Mouse (Mus musculus) MEL (cell line): ENCODE data around the gene Ccr4.

Experiments
- CTCF ChIP-seq, 3 experiments: IDR thresholded peaks in 2 of 3; conservative IDR thresholded peaks in 1 of 3; 2 replicates each; pipeline ENCODE4 v1.5.1; 2011 to 2012; ENCODE audit warnings: low read length in 3 of 3, low read depth in 2 of 3, mild to moderate bottlenecking in 2 of 3, improper control_type of control experiment in 1 of 3, inconsistent platforms in 1 of 3, mixed read lengths in 1 of 3, moderate library complexity in 1 of 3; ENCODE audit not compliant: control insufficient read depth in 1 of 3, insufficient read depth in 1 of 3, poor library complexity in 1 of 3, severe bottlenecking in 1 of 3
- MEF2A ChIP-seq: IDR thresholded peaks from 2 replicates; pipeline ENCODE4 v1.6.1; 2014; ENCODE audit warnings: low read depth, mild to moderate bottlenecking, inconsistent platforms, low read length, improper control_type of control experiment; ENCODE audit not compliant: poor library complexity, insufficient replicate concordance, severe bottlenecking; ENCODE audit errors: extremely low read depth
- MYC ChIP-seq: IDR thresholded peaks from 2 replicates; pipeline ENCODE4 v1.6.1; 2011; ENCODE audit warnings: low read depth, mild to moderate bottlenecking, low read length, improper control_type of control experiment, moderate library complexity
- POLR2A ChIP-seq, 2 experiments: IDR thresholded peaks; 2 replicates each; pipeline ENCODE4 v1.6.1; 2011 to 2012; ENCODE audit warnings: low read length in 2 of 2, mild to moderate bottlenecking in 2 of 2, control low read depth in 1 of 2, improper control_type of control experiment in 1 of 2, low read depth in 1 of 2, moderate library complexity in 1 of 2; ENCODE audit not compliant: control insufficient read depth in 1 of 2, insufficient read depth in 1 of 2, poor library complexity in 1 of 2
- POLR2AphosphoS2 ChIP-seq: IDR thresholded peaks from 2 replicates; pipeline ENCODE4 v1.6.1; 2011; ENCODE audit warnings: low read length, improper control_type of control experiment
- RAD21 ChIP-seq: IDR thresholded peaks from 2 replicates; pipeline ENCODE4 v1.6.1; 2011; ENCODE audit warnings: mild to moderate bottlenecking, low read depth, low read length, improper control_type of control experiment
- RCOR1 ChIP-seq: IDR thresholded peaks from 2 replicates; pipeline ENCODE4 v1.6.1; 2012; ENCODE audit warnings: low read depth, mild to moderate bottlenecking, inconsistent platforms, low read length, improper control_type of control experiment

GRCm38 (mm10) chr9:114468217-114468616 lies 36.5 kb downstream of the Ccr4 start:
- no peak for TF ChIP-seq POLR2AphosphoS2
- no peak for TF ChIP-seq RAD21
- TF ChIP-seq POLR2A (IDR thresholded peaks at IDR 0.05; ENCODE audit: control insufficient read depth in 1 of 2, insufficient read depth in 1 of 2, low read depth in 1 of 2, low read length in 2 of 2, poor library complexity in 1 of 2): no peak
- TF ChIP-seq RCOR1: no peak
- no peak for TF ChIP-seq MYC
- no peak for TF ChIP-seq CTCF (IDR thresholded peaks at IDR 0.05 in 2 of 3, conservative IDR thresholded peaks at IDR 0.05 in 1 of 3; ENCODE audit: control insufficient read depth in 1 of 3, insufficient read depth in 1 of 3, low read depth in 2 of 3, low read length in 3 of 3, poor library complexity in 1 of 3, severe bottlenecking in 1 of 3)
- TF ChIP-seq MEF2A: no peak
